Mouse (Mus musculus): Measurements from ENCODE around the gene Tbc1d22b. TPM values are rescaled to one million over a fixed set of nuclear protein-coding genes. Genes with fewer than 3 reads are reported as not detected.

The Tbc1d22b gene
- 31.8 TPM for polyA plus RNA-seq (2015; fragmentation: Illumina TruSeq; extraction: RNeasy Lipid Tissue Mini Kit (QIAGEN cat#74804); ENCODE audit: low read depth, low replicate concordance)

DNA sequence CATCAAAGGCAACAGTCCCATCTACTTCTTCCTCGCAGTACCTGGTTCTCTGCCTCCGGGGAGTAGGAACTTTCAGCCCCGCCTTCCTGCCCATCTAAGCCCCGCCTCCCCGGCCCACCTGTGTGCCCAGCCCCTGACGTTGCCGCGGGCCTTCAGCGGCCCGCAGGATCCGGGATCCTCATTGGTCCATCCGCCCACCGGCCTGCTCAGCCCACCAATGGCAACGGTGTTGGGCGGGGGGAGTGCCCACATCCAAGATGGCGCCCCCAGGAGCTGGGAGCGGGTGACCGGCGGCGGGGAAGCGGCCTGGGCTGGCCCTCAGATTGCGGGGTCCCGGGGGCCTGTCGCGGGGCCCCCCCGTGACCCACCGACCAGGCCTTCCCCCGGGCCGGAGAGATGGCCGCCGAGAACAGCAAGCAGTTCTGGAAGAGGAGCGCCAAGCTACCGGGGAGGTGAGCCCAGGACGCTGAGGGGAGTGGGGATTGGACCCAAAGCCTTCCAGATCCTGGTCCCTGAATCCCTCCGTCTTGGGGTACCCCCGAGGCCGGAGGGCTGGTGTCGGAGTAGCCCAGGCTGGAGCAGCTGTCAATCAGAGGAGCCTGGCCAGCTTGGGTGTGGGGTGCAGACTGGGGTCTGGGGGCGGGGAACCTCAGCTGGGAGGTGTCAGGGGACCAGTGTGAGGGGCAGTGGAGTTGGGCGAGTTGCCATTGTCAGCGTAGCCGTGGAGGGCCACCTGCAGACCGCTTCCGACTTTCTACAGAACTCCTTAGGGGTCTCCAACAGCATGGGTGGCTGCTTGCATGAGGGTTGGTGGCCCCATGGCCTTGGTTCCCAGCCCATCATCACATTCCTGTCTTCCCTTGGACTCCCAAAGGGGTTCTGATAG is at the start of gene Tbc1d22b, which contains the start of gene Gm17657:
Gene Tbc1d22b (plus strand): TSS at position 243 of the 886 bp plus-strand sequence.
Gene Gm17657 (minus strand): TSS at position 96 of the 886 bp plus-strand sequence.

DNA sequence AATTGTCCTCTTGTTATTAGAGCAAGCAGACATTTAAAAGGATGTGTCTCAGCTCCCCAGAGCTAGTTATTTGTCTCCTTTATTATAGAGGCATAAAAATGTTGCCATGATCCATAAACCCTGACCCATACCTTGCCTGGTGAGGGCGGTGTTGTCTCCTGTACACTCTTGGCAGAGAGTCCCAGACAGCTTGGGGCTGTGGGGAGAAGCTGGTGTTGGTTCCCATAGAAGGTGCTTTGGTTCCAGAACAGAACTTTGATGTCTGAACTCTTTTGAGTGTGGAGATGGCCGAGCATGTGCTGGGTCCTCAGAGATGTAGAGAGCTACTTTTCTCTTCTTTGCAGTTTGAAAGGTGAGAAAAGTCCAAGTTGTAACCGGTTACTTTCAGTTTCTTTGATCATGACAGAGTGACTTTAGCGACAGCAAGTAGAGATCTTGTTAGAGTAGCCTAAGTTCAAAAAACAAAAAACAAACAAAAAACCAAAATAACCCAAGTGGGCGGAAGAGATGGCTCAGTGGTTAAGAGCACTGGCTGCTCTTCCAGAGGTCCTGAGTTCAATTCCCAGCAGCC is 2.7 kb downstream of the Tbc1d22b start, which contains the start of gene Tmem217:
Gene Tmem217 (minus strand): TSS at position 224 of the 571 bp plus-strand sequence.

DNA sequence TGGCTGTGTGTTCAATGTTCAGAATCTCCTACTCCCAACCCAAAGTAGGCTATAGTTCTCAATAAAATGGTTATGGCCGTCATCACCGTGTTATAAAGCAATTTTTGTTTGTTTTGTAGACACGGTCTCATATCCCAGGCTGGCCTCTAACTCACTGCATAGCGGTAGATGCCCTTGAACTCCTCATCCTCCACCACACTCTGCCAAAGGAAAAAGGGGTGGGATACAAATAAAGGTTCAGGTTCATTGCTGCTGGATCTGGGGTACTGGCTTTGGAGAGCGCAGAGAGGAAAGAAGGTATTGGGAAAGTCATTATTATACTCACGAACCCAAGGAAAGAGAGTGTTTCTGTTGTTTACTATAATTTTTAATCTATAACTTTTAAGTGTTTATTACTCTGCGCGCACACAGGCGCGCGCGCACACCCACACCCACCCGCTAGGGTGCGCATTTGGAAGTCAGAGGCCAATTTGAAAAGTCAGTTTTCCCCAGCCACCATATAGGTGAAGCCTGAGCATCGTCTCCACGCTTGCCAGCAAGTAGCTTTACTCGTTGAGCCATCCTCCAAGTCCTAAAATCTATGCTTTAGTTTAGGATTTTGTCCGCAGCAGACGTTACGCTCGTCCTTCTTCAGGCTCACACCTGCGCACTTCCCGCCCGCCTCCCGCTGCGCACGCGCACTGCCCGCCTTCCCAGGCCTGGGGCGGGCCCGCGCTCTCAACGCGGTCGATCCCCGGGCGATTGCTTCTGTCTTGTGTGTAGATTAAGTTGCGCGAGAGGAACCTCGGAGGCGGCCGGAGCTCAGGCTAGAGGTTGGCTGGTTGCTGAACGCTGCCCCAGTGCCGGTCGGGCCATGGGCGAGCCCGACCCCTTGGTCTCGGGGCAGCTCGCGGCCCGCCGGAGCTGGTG is 64.8 kb downstream of the Tbc1d22b start, which contains the start of the genes Rnf8 and Gm28043:
Gene Rnf8 (plus strand): TSS at position 676 of the 909 bp plus-strand sequence.
Gene Gm28043 (plus strand): TSS at position 762 of the 909 bp plus-strand sequence.

Other genes starting within 250 kb of the Tbc1d22b start
- 0.76 TPM for gene Pi16, start 232.1 kb upstream of the Tbc1d22b start, polyA plus RNA-seq (2015; fragmentation: Illumina TruSeq; extraction: RNeasy Lipid Tissue Mini Kit (QIAGEN cat#74804); ENCODE audit: low read depth, low replicate concordance)
- 584 TPM for gene Mtch1, start 201.9 kb upstream of the Tbc1d22b start, polyA plus RNA-seq (2015; fragmentation: Illumina TruSeq; extraction: RNeasy Lipid Tissue Mini Kit (QIAGEN cat#74804); ENCODE audit: low read depth, low replicate concordance)
- gene Fgd2, start 188.9 kb upstream of the Tbc1d22b start, polyA plus RNA-seq (2015; fragmentation: Illumina TruSeq; extraction: RNeasy Lipid Tissue Mini Kit (QIAGEN cat#74804); ENCODE audit: low read depth, low replicate concordance): 8.8 TPM
- 3.9 TPM for gene Pim1, start 59.0 kb upstream of the Tbc1d22b start, polyA plus RNA-seq (2015; fragmentation: Illumina TruSeq; extraction: RNeasy Lipid Tissue Mini Kit (QIAGEN cat#74804); ENCODE audit: low read depth, low replicate concordance)
- gene Gm17657, start 147 bp upstream of the Tbc1d22b start, polyA plus RNA-seq (2015; fragmentation: Illumina TruSeq; extraction: RNeasy Lipid Tissue Mini Kit (QIAGEN cat#74804); ENCODE audit: low read depth, low replicate concordance): not detected
- gene Tmem217, start 2.6 kb downstream of the Tbc1d22b start, polyA plus RNA-seq (2015; fragmentation: Illumina TruSeq; extraction: RNeasy Lipid Tissue Mini Kit (QIAGEN cat#74804); ENCODE audit: low read depth, low replicate concordance): not detected
- 49.5 TPM for gene Rnf8, start 65.0 kb downstream of the Tbc1d22b start, polyA plus RNA-seq (2015; fragmentation: Illumina TruSeq; extraction: RNeasy Lipid Tissue Mini Kit (QIAGEN cat#74804); ENCODE audit: low read depth, low replicate concordance)
- 1.3 TPM for gene Gm28043, start 65.1 kb downstream of the Tbc1d22b start, polyA plus RNA-seq (2015; fragmentation: Illumina TruSeq; extraction: RNeasy Lipid Tissue Mini Kit (QIAGEN cat#74804); ENCODE audit: low read depth, low replicate concordance)
- 67.0 TPM for gene Cmtr1, start 110.8 kb downstream of the Tbc1d22b start, polyA plus RNA-seq (2015; fragmentation: Illumina TruSeq; extraction: RNeasy Lipid Tissue Mini Kit (QIAGEN cat#74804); ENCODE audit: low read depth, low replicate concordance)
- 12.2 TPM for gene Ccdc167, start 167.3 kb downstream of the Tbc1d22b start, polyA plus RNA-seq (2015; fragmentation: Illumina TruSeq; extraction: RNeasy Lipid Tissue Mini Kit (QIAGEN cat#74804); ENCODE audit: low read depth, low replicate concordance)